Mouse (Mus musculus): ENCODE measurements at regions not wholly inside any gene's neighbourhood (a gene's known extent, or its start where the extent isn't known, plus 50 kb on each side); places are given as distances from the start of the nearest gene placed in this dataset.

- no peak for DNase-seq (ENCODE audit: low read depth)
These were observed 113.3 kb downstream of the Qpct start for GRCm38 (mm10) chr17:79164874-79165553.

DNA sequence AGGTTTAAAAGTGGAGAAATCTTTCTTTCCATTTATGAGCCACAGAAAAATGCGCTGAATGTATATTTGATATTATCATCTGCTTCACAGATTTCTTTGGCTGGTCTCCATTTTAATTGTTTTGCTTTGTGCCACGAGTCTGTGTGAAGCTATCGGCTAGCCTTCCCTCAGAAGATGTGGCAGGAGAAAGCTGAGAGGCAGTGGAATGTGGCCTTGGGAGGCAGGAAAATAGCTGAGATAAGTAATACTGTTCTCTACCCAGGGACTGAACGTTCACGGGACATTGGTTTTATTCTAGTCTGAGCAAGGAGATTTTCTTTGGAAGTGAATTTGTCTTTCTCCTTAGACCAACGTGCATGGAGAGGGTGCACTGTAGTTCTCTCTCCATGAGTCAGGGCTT, 112.3 kb downstream of the Qpct start:
- DNase-seq (ENCODE audit: low read depth): no peak

DNA sequence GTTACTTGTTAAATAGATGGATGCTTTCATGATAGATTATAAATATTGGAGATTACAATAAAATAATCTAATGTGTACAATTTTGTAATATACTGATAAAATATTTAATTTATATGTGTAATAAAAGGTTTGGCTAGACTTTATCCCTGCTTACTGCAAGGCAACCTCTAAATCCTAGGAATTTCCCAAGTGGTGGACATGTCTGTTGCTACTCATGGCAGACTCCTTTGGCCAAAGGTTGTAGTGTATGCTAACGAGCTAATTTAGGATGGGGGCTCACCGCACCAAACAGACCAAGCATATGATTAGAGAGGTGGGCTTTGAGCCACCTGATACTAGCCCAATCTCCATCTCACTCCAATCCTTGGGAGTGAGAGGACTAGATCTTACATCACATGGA, 102.4 kb downstream of the Qpct start:
- DNase-seq (ENCODE audit: low read depth): no peak

- DNase-seq (ENCODE audit: low read depth): no peak
These were observed 101.1 kb downstream of the Qpct start for GRCm38 (mm10) chr17:79152823-79153222.

DNA sequence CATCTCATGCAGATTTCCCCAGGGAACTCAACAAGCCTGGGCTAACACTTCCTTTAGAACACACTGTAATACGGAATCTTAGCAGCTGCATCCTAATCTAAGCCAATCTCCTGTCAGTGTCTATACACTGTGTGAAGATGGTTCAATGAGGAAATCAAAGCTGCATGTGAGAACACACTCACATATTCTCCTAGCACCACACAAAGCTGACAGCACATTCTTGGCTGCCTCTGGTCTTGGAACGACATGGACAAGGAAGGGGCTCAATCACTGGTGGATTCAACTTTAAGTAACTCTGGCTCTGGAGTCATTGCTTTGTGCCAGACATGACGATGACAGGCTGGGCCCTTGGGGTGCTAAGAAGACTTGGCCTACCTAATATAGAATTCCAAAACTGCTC, 96.2 kb downstream of the Qpct start:
- no peak for DNase-seq (ENCODE audit: low read depth)

DNA sequence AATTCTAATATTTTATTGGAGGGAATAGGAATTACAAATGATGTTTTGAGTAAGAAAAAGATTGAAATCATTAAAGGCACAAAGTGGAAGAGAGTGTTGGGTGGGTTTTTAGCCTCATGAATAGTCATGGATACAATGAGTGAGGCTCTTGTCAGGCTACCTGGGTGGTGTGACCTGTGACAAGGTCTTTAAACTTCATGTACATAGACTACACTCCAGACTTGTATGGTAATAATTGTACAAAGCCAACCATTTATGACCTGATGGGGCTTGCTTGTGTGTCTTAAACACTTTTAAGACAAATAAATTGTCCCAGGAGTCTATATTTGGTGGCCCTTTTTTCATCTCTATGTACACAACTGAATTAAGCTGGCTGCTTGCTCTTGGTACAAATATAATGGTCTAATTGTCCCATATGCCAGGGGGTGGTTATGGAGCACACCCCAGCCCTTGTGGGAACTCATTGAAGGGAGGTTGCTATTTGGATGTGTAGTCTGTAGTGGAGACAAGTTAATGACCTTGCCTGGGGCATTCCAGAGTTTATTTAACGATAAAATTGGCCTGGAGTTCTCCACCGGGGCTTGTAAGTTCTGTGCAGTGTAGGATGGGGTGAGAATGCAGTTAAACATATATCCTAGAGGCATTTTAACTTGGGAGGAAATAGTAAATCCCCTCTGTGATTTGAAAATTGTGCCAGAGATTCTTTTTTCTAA, 93.4 kb downstream of the Qpct start:
- DNase-seq (ENCODE audit: low read depth): no peak

DNA sequence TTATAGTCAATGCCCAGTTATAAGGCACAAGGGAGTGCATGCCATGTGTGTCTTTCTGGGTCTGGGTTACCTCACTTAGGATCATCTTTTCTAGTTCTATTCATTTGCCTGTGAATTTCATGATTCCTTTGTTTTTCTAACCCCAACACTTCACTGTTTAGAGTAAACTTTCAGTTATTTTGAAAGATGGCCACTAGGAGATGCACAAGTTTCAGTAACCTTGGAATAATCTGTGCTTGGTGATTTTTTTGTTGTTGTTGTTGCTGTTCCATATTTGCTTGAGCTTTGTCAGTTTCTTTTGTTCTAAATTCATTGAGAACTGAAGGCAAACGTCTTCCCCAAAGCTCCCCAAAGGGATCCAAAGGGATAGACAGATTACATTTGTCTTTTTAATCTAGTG, 91.3 kb downstream of the Qpct start:
- no peak for DNase-seq (ENCODE audit: low read depth)

Data from induced T-regulatory cell, adult 2 months (primary cell).